Mouse (Mus musculus): ENCODE measurements around the gene Zfp553.
A peak's percentile ranks its signal among the peaks of the same experiment; 100 is the strongest.

Gene Zfp553

DNA sequence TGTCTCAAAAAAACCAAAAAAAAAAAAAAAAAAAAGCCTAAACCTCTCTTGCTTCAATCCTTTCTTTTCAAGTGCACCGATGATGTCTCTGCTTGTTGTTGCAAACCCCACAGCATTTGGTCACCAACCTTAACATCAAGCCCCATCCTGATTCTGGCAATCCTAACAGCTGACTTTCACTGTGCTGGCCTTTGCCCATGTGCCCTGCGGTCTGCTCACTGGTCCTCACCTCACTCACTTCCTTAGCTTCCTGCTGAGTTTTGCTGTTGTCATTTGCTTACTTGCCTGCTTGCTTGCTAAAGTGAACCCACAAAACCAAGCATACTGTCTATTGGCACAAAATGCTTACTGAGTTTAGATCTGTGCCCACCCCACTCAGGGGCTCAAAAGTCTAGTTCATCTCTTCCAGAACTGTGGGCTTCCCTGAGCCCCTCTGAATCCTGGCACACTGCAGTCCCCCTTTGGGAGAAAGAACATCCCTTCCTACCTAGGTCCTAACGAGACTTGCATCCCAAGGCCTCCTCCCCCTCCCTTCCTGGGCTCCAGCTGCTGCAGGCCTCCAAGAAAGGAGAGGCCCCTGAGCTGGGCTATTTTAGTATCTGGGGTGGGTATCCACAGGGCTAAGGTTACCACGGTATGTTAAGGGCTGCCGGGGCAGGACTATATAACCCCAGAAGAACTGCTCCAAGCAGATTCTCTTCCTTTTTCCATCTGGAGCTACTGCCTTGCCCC is 21.7 kb upstream of the Zfp553 start:
- DNase-seq (ENCODE audit: low spot score) = no peak

GRCm38 (mm10) chr7:127212432-127213250 is 20.2 kb upstream of the Zfp553 start:
- DNase-seq (ENCODE audit: low spot score) = no peak

DNA sequence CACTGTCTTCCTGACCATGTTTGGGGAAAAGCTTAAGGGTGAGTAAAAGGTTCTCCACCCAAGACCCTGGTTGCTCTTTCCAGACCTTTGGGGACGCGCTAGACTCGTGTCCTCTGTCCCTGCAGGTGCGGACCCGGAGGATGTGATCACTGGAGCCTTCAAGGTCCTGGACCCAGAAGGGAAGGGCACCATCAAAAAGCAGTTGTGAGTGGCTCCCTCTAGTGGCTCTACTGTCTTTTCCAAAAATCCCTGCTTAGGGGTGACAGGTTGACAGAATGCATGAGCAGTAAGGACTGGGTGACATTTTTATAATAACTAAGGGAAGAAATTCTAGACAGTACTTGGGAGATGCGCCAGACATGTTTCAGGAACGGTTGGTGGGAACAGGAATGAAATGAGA is 19.4 kb upstream of the Zfp553 start:
- no peak for DNase-seq (ENCODE audit: low spot score)

DNA sequence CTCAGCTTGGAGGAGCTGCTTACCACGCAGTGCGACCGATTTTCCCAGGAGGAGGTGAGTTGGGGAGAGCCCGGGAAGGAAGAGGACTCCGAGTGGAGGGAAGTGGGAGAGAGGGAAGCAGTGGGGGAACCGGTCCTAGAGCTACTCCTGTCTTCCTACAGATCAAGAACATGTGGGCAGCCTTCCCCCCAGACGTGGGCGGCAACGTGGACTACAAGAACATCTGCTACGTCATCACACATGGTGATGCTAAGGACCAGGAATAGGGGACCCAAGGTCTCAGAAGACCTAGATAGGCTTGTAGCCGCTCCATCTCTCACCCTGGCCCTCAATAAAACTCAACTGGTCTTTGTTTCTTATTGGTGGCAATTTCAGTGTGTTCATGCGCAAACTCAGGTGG is 18.9 kb upstream of the Zfp553 start:
- no peak for DNase-seq (ENCODE audit: low spot score)

- peak; percentile 24 for DNase-seq (ENCODE audit: low spot score)
Measured at GRCm38 (mm10) chr7:127214521-127214920, 18.3 kb upstream of the Zfp553 start.

DNA sequence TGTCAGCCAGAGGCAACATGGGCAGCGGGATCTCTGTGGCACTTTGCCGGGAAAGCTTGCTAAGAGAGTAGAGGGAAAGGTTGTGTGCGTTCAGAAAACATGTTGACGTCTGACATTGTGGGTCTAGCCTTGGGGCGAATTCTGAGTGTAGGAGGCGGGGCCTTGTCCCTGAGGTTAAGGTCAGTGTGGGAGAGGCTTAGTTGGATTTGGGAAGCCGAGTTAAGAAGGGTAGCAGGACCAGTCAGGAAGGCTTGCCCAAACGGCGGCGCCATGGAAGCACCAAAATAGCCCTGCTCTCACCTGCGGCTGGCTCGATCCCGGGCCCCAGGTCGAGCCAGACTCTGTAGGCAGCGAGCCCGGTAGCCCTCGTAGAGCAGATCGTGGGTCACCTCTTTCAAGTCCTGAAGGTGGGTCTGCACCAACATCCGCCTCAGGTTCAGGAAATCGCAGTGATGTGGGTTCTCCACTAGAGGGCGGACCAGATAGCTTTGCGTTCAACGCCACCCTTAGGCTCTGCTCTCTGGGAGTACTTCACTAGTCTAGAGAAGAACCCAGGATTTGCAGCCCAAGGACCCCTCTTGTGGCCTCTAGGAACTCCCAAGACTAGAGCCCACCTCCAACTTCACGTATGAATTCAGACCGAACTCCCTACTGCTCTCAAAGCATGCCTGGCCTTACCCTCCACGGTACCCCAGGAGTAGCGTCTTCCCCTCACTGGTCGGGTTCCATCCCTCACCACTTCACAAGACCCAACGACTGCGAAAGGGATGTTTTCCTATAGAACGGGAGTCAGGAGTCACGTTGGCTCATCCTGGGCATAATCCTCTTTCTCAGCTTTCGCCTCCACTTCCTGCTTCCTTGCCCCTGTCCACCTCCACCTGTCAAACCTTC is 17.6 kb upstream of the Zfp553 start:
- peak; percentile 68 for DNase-seq (ENCODE audit: low spot score)

DNA sequence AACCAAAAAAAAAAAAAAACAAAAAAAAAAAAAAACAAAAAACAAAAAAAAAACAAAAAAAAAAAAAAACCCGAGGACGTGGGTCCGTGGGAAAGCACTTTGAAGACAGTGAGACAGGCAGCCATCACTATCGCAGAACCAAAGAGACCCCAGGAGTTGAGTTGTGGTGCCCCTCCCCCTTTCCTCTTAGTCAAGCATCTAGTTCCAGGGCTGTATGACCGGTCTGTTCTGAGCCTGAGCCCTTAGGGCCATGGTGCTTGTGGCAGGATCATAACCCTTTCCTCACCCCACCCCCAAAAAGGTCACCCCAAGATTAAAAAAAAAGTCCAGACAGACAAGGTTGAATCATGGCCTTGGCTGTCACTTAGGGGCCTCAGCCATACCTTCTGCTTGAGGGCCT is 16.6 kb upstream of the Zfp553 start:
- no peak for DNase-seq (ENCODE audit: low spot score)

- DNase-seq (ENCODE audit: low spot score) = no peak
Measured at GRCm38 (mm10) chr7:127217475-127217874, 15.4 kb upstream of the Zfp553 start.

GRCm38 (mm10) chr7:127217901-127218642 is 14.8 kb upstream of the Zfp553 start:
- no peak for DNase-seq (ENCODE audit: low spot score)

DNA sequence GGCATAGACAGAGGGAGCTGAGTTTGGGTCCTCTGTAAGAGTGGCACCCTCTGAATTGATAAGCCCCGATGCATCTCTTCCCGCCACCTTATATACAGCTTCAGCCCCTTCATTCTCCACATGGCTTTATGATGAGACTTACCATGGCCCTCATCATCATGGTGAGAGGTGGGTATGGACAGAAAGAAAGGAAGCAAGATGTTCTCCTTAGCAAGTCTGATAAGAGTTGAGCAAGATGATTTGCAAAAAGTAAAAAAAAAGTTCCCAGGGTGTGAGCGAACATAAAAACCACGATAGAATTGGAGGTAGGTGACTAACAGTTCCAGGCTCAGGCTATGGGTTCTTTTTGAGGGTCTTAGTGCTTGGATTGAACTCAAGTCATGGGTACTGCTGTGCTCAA is 14.2 kb upstream of the Zfp553 start:
- no peak for DNase-seq (ENCODE audit: low spot score)

GRCm38 (mm10) chr7:127220440-127220839 is 12.4 kb upstream of the Zfp553 start:
- DNase-seq (ENCODE audit: low spot score) = no peak

GRCm38 (mm10) chr7:127223106-127223505 is 9.8 kb upstream of the Zfp553 start:
- no peak for DNase-seq (ENCODE audit: low spot score)

DNA sequence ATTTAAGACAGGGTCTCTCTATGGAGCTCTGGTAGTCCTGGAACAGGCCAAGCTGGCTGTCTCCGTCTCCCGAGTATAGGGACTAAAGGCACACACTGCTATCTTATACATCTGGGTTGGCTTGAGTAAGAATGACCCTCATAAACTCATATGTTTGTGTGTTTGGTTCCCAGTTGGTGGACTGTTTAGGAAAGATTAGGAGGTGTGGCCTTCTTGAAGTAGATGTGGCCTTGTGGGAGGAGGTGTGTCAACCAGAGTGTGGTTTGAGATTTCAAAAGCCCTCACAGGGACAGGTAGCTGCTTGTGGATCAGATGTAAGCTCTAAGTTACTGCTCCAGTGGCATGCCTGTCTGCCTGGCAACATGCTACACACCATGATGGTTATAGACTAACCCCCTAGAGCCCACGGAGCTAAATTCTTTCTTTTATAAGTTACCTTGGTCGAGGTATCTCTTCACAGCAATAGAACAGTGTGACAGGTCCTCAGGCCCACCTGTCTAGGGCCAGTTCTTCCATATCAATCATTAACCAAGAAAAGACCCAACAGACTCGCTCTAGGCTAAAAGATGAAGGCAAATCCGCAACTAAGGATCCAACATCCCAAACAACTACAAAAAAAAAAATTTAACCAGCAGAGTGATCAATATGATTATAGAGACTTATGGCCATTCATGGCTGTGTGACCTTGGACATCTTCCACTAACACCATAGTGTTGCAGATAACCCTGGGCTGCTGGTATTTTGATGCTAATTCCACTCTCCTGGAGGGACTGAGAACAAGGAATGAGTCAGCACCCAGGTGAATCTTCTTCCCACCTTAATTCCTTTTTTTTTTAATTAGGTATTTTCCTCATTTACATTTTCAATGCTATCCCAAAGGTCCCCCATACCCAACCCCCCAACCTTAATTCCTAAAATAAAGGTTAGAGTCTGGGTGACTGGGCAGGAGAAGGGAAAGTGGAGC is 9.1 kb upstream of the Zfp553 start:
- peak; percentile 57 for DNase-seq (ENCODE audit: low spot score)

GRCm38 (mm10) chr7:127224616-127225015 is 8.2 kb upstream of the Zfp553 start:
- no peak for DNase-seq (ENCODE audit: low spot score)

DNA sequence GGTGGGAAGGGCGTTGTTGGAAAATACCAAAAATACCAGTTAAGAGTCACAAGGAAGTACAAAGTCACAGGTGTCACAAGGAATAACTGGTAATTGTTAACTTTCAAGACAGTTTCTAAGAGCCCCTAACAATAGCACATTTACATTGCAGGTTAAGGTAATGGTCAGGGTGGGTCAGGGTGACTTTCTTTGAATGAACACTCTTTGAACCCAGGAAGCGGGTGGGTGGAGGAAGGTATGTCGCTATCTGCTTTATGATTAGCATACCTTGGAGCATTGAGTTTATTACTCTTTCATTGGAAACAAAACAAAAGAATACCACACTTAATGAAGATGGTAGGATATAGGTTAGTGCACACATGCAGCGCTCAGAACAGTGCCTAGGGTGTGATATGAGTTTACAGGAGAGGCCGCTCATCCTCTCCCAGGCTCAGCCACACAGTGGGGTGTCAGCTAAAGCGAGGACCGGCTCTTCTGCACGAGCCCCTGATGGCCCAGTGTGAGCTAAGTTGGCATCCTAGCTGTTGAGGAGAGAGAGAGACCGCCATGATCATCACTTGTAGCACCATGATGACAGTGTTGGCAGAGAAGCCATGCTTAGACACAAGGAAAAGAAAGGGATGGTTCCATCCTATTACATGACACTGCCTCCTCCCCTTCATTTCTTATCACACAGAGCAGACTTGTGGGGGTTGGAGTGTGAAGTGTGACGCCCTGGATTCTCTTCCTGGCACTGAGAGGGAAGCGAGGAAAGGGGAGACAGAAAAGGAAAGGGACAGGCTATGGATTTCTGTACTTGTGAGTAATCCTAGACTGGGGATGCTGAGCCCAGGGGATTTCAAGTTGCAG is 7.5 kb upstream of the Zfp553 start:
- DNase-seq (ENCODE audit: low spot score) = no peak

- DNase-seq (ENCODE audit: low spot score) = peak; percentile 68
Measured at GRCm38 (mm10) chr7:127228615-127229303, 4.1 kb upstream of the Zfp553 start.

- DNase-seq (ENCODE audit: low spot score) = no peak
Measured at GRCm38 (mm10) chr7:127231376-127231775, 1.5 kb upstream of the Zfp553 start.

- DNase-seq (ENCODE audit: low spot score) = no peak
Measured at GRCm38 (mm10) chr7:127231826-127232621, 837 bp upstream of the Zfp553 start.

All from yolk sac, embryonic 10.5 days (tissue).